Mouse (Mus musculus): Measurements from ENCODE around the gene Slco3a1.

Gene Slco3a1

DNA sequence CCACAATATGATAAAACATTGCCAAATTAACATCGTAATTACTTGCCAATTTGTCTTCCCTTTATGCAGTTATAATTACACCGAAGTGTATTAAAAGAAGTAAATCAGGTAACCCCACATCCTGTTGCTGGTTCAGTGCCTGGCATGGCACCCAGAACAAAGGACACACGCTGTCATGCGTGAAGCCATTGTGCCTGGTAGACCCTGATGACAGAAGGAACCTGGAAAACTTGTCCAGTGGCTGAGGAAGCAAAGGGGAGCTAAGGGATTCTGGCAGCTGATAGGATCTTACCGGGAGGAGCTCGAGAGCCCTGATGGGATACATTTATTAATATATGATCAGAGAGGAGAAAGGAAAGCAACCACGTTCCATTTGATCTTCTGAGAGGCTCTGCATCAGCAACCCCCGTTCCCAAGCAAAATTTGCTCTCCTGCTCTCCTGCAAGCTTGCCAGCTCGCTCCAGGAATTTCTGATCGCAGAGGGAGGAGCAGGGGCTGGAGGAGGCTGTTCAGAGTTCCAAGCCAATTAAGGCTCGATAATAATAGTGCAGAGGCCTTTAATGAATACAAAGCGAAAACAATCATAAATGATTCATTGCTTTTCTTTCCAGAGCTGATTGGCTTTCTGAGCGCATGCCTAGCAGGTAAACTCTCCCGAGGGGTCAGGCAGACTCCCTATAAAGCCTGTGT lies 250.8 kb downstream of the Slco3a1 start:
- DNase-seq (ENCODE audit: low spot score in 2 of 2) = no peak

DNA sequence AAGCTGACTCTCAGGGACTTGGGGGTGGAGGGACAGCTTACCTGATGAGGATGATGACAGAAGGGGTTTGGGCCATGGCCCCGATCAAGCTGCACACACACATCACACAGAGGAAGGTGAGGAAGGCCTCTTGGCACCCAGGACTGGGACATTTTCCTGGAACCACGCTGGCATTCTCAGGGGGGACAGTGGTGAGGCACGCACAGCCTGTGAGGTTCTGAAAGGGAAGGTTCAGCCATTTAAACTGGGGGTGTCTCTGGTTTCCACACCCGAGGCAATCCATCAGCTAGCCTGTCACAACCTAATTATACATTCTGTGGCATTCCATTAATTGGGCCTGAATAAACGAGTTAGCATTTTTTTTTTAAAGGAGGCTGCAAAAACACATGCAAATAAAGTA lies 251.5 kb downstream of the Slco3a1 start:
- DNase-seq (ENCODE audit: low spot score in 2 of 2) = no peak

DNA sequence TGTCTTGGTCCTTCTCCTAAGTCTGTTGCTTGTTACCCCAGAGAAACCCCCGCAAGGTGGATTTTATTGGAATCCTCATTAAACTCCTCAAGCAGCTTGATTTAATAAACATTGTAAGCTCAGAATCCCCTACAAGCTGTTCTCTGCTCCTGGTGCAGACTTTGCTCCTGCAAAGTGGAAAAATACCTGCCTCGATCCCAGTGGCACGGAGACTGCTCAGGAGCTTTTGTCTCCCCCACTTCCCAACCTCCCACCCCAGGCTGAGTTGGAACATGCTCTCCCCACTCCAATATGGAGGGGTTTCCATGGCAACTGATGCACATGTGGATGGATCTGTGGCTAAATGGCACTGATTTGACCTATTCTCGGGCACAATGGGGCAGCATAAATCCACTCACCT lies 268.0 kb downstream of the Slco3a1 start:
- no peak for DNase-seq (ENCODE audit: low spot score in 2 of 2)

GRCm38 (mm10) chr7:74280371-74280770 lies 274.2 kb downstream of the Slco3a1 start:
- DNase-seq (ENCODE audit: low spot score in 2 of 2) = no peak

DNA sequence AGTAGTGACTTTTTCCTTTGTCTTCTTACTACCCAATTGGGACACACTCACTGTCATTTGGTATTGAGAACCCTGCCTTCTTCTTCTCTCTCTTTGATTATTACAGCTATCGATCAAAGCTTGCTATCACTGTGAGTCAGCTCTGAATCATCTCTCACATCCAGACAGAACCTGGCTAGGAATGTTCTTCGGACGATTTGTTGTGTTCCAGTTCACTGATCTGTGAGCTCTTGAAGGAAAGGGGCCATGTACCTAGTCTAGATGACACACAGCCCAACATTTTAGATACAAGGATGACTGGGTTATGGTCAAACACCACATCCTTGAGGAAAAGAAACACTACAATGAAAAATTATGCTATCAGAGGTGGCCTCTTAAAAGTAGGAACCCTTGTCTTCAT lies 275.2 kb downstream of the Slco3a1 start:
- no peak for DNase-seq (ENCODE audit: low spot score in 2 of 2)

DNA sequence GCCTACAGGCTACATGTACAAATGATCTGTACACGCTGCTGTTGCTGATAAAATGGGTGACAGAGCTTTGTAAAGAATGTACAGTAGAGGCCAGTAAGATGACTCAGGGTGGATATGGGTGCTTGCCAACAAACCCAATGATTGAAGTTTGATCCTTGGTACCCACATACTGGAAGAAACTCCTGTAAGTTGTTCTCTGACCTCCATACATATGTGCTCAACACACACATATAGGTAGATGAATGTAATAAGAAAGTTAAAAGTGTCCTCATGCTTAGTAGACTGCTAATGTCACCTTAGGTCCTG lies 284.5 kb downstream of the Slco3a1 start:
- DNase-seq (ENCODE audit: low spot score in 2 of 2) = no peak

DNA sequence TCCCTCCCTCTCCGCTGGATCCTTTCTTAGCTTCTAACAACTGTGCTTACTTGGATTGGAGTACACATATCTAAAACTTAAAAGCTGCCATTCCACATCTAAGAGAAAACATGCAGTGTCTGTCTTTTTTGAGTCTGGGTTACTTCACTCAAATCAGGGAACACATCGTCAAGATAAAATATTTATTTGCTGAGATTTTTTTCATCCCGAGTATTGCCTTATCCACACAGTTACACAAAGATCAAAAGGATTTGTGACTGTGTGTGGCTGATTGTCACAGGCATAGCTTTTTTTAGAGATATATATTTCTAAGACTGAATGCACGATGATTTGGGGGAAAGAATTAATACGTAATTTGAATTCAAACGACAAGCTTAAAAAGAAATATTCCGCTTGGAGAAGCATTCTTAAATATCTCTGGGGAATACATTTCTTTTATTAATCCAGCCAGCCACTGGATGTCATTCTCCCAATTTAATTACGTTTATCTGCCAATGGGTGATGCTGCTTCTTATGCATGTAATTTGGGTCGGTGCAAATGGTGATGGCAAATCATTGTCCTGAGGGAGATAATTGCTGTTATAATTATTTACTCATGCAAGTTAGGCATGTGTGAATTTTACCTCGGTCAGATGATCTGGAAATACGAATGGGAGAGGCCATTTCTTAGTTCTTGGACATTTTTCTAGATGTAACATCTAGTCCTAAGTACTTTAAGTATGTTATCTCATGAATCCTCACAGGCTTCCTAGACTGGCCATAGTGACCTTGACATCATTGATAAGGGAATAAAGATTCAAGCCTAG lies 285.1 kb downstream of the Slco3a1 start:
- DNase-seq (ENCODE audit: low spot score in 2 of 2) = no peak

DNA sequence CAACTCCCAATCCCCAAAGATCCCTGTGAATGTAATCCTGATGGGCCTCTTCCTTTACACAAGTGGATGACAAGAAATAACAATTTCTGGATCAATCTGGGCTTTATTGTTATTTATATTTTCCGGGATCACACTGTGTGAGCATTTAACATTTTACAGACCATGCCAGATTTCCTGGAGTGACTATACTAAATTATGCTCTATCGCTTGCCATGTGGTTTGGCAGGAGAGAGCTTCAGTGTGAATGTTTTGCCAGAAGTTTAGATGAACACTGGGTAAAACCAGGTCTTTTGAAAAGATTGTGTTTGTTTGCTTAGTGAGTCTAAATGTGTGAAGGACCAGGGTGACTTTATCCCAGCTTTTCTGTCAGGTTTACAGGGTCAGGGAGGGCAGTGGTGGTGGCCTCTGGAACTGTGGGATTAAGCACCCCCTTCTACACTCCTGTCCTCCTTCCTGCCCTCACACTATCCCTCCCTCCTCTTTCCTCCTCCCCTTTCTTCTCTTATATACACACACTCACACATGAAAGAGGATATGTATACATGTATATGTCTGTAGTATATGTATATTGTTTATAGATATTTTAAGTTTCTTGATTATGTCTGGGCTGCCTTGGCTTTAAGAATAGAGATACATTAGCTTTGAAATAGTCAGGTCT lies 287.9 kb downstream of the Slco3a1 start:
- DNase-seq (ENCODE audit: low spot score in 2 of 2) = no peak

DNA sequence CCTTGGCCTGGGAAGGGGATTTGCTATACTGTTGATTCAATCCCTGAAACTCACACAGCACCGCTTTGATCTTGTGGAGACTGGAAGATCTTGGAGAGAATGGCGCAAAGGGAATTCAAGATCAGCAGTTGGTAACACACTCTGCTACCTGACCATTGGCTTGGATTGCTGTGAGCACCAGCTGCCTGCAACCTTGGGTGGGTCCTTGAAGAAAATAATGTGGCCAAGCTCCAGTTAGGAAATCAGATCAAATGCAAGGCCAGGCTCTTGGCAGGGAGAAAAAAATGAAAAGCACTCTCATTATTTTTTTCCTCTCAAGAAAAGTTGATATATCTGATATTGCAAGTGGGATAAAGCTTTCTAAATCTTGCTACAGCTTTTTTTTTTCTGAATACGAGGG lies 298.3 kb downstream of the Slco3a1 start:
- DNase-seq (ENCODE audit: low spot score in 2 of 2) = no peak

DNA sequence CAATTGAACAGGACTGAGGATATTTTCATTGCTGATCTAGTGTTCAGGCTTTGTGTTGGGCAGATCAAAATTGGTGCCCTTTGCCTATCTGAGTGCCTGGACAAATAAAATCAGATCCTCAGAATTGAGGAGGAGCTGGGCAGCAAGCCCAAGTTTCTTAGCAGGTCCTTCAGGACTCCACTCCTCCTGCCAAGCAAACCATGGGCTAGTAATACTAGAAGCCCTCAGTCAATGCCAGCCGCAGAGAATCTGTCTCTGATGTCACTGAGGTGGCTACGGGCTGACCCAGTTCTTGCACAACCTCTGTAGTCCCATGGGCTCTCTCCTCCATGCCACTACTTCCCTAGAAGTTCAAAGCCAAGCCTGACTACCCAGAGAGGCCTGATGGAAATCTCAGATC lies 302.5 kb downstream of the Slco3a1 start:
- DNase-seq (ENCODE audit: low spot score in 2 of 2) = no peak

GRCm38 (mm10) chr7:74241236-74241635 lies 313.3 kb downstream of the Slco3a1 start:
- no peak for DNase-seq (ENCODE audit: low spot score in 2 of 2)

- DNase-seq (ENCODE audit: low spot score in 2 of 2) = no peak
Measured at GRCm38 (mm10) chr7:74240459-74241172, 314.0 kb downstream of the Slco3a1 start.
